Mouse (Mus musculus) forebrain, embryonic 15.5 days (tissue): ENCODE measurements around the gene Stxbp1. TPM values are rescaled to one million over a fixed set of nuclear protein-coding genes. Genes with fewer than 3 reads are reported as not detected.
"Not testable (repeated sequence)": the region's sequence is repeated elsewhere in the genome, so short reads cannot be mapped to it uniquely, and the experiment has no call there.

Experiments used
- ATAC-seq: fragments of 200-750 bp; cut with Nextera tagmentation; replicated peaks from 2 replicates; pipeline ENCODE4 v1.8.0; 2017; ENCODE audit warnings: mild to moderate bottlenecking, moderate TSS enrichment, moderate library complexity
- H3K27ac ChIP-seq: fragments of 300-500 bp; sonication (generic); replicated peaks from 2 replicates; pipeline ENCODE4 v1.5.1; 2015; ENCODE audit warnings: mild to moderate bottlenecking, inconsistent platforms
- H3K27me3 ChIP-seq: fragments of 300-500 bp; sonication (generic); 2 replicates; pipeline ENCODE4 v1.6.1; 2015; ENCODE audit warnings: inconsistent platforms
- H3K36me3 ChIP-seq: fragments of 300-500 bp; sonication (generic); 2 replicates; pipeline ENCODE4 v1.6.1; 2015; ENCODE audit warnings: mild to moderate bottlenecking, inconsistent platforms
- H3K4me1 ChIP-seq: fragments of 300-500 bp; sonication (generic); 2 replicates; pipeline ENCODE4 v1.6.1; 2015; ENCODE audit warnings: inconsistent platforms
- H3K4me2 ChIP-seq: fragments of 300-500 bp; sonication (generic); replicated peaks from 2 replicates; pipeline ENCODE4 v1.6.1; 2015; ENCODE audit warnings: mild to moderate bottlenecking, inconsistent platforms
- H3K4me3 ChIP-seq: fragments of 300-500 bp; sonication (generic); 2 replicates; pipeline ENCODE4 v1.5.1; 2015; ENCODE audit warnings: mild to moderate bottlenecking, inconsistent platforms
- H3K9ac ChIP-seq: fragments of 300-500 bp; sonication (generic); replicated peaks from 2 replicates; pipeline ENCODE4 v1.6.1; 2015; ENCODE audit warnings: mild to moderate bottlenecking, inconsistent platforms
- H3K9me3 ChIP-seq: fragments of 300-500 bp; sonication (generic); 2 replicates; pipeline ENCODE4 v1.6.1; 2016; ENCODE audit warnings: inconsistent platforms
- WGBS: fragments of 180-500 bp; shearing (Covaris S2); methylation state at CpG from one replicate; pipeline ENCODE4 v1.1.7; 2015; ENCODE audit warnings: mixed read lengths; 5-methylcytosine and 5-hydroxymethylcytosine counted together
- polyA plus RNA-seq: library from polyadenylated mRNA; unstranded; fragments of >200 nt; fragmentation: Nextera tagmentation; extraction: Ambion mirVana; gene quantifications from 2 replicates; pipeline ENCODE4 v1.2.1, GENCODE M21; 2015

Gene Stxbp1
- polyA plus RNA-seq, 1 experiment from 2014 or later: 197 TPM

DNA sequence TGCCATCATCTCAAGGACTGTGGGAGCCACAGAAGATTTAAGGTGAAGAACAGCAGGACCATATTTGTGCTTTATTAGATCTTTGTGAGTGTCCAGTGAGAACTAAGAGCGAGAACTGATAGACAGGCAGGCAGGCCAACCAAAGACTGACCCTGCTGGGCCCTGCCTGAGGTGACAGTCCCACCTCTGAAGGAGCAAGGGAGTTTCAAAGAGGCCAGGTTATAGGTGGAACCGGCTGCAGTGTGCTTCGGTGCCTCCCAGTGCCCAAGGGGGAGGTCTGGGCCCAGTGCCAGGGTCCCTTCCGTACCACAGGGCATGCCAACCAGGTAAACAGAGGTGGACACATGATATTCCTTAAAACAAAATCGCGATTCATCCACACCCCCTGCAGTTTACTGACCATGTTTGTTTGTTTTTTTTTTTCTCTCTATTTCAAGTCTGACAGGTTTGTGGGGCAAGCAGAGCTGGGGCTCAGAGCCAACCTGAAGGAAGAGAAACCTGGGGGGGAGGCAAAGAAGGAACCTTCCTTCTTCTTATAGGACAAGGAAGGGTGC, 22.8 kb upstream of the Stxbp1 start:
- peaks cover 9% of the 10 kb centered on the region for H3K4me1 ChIP-seq
- no peak overlapping the region for H3K27ac ChIP-seq
- 68% methylated on average over 6 of the region's 6 CpGs for WGBS
- no peak overlapping the region for H3K4me2 ChIP-seq
- H3K36me3 ChIP-seq: no peaks in the 10 kb centered on the region
- H3K4me3 ChIP-seq: no peak overlapping the region
- ATAC-seq: no peak
- no peak overlapping the region for H3K9ac ChIP-seq
- H3K9me3 ChIP-seq: no peaks in the 10 kb centered on the region
- no peaks in the 10 kb centered on the region for H3K27me3 ChIP-seq

- Histone ChIP-seq H3K27me3 (no peaks in the 10 kb centered on the region), H3K4me1 (no peaks in the 10 kb centered on the region), H3K4me3 (no peak overlapping the region), H3K4me2 (no peak overlapping the region), H3K9ac (no peak overlapping the region), H3K36me3 (no peaks in the 10 kb centered on the region), H3K27ac (no peak overlapping the region), H3K9me3 (no peaks in the 10 kb centered on the region)
- WGBS: 73% methylated on average over 4 of the region's 4 CpGs
- ATAC-seq: no peak
Measured at GRCm38 (mm10) chr2:32867354-32867753, 20.3 kb upstream of the Stxbp1 start.

- H3K4me1 ChIP-seq: no peaks in the 10 kb centered on the region
- H3K4me2 ChIP-seq: no peak overlapping the region
- H3K36me3 ChIP-seq: no peaks in the 10 kb centered on the region
- ATAC-seq: no peak
- no peak overlapping the region for H3K27ac ChIP-seq
- no peaks in the 10 kb centered on the region for H3K9me3 ChIP-seq
- no peaks in the 10 kb centered on the region for H3K27me3 ChIP-seq
- H3K4me3 ChIP-seq: no peak overlapping the region
- WGBS: 55% methylated on average over 2 of the region's 2 CpGs
- H3K9ac ChIP-seq: no peak overlapping the region
Measured at GRCm38 (mm10) chr2:32864755-32865154, 17.7 kb upstream of the Stxbp1 start.

DNA sequence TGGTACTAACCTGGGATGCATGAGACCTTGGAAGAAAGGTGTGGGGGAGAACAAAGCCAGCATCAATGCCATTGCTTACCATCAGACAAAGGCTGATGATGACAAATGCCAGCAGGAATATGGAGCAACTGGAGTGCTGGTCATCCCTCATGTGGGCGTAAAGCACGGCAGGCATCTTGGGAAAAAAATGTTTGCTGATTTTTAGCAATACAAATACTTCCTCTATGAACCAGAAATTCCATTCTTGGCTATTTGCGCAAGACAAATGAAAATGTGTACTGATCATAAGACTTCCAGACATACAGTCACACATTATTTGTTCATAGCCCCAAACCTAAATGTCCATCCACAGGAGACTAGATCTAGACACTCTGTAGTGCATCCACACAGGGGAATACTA, 16.3 kb upstream of the Stxbp1 start:
- Histone ChIP-seq H3K27me3 (no peaks in the 10 kb centered on the region), H3K9me3 (no peaks in the 10 kb centered on the region), H3K4me2 (no peak overlapping the region), H3K27ac (no peak overlapping the region), H3K4me1 (no peaks in the 10 kb centered on the region), H3K36me3 (no peaks in the 10 kb centered on the region), H3K4me3 (no peak overlapping the region), H3K9ac (no peak overlapping the region)
- ATAC-seq: no peak
- 92% methylated on average over 3 of the region's 3 CpGs for WGBS

DNA sequence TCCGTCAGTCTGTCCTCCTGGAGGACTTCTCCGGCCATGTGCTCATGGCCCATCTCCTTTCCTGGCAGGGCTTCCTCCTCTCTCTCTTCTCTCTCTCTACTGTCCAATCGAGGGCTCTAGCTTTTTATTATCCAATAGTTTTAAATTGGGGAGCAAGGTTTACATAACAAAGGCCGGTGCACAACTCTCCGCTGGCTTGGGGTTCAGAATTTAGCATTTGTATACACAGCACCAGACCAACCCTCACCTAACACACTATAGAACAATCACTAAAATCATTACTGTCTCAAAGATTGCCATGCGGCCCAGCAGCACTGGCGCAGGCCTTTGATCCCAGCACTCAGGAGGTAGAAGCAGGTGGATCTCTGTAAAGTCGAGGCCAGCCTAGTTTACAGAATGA, 13.8 kb upstream of the Stxbp1 start:
- H3K4me2 ChIP-seq: no peak overlapping the region
- no peaks in the 10 kb centered on the region for H3K4me1 ChIP-seq
- no peak for ATAC-seq
- no peak overlapping the region for H3K4me3 ChIP-seq
- H3K36me3 ChIP-seq: no peaks in the 10 kb centered on the region
- H3K9me3 ChIP-seq: no peaks in the 10 kb centered on the region
- no peaks in the 10 kb centered on the region for H3K27me3 ChIP-seq
- 83% methylated on average over 8 of the region's 8 CpGs for WGBS
- no peak overlapping the region for H3K27ac ChIP-seq
- no peak overlapping the region for H3K9ac ChIP-seq

DNA sequence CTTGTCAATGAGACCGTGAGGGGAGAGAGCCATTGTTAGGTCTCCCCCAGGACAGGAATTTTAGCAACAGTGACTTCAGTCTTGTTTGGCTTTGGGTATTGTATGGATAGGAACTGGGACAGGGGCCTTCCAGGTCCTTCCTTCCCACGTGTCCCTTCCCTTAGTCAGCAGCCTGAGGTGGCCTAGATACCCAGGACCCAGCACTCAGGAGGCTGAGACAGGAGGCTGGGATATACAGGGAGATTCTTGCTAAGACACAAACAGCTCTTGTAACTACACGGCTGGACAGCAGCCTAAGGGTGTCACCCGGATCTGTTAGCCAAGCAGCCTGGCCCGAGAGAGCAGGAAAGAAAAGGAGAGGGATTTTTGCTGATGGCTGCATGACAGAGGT, 12.6 kb upstream of the Stxbp1 start:
- Histone ChIP-seq H3K36me3 (no peaks in the 10 kb centered on the region), H3K4me1 (no peaks in the 10 kb centered on the region), H3K4me3 (no peak overlapping the region), H3K27me3 (no peaks in the 10 kb centered on the region), H3K9me3 (no peaks in the 10 kb centered on the region), H3K27ac (no peak overlapping the region), H3K9ac (no peak overlapping the region), H3K4me2 (no peak overlapping the region)
- 76% methylated on average over 5 of the region's 5 CpGs for WGBS
- ATAC-seq: no peak

DNA sequence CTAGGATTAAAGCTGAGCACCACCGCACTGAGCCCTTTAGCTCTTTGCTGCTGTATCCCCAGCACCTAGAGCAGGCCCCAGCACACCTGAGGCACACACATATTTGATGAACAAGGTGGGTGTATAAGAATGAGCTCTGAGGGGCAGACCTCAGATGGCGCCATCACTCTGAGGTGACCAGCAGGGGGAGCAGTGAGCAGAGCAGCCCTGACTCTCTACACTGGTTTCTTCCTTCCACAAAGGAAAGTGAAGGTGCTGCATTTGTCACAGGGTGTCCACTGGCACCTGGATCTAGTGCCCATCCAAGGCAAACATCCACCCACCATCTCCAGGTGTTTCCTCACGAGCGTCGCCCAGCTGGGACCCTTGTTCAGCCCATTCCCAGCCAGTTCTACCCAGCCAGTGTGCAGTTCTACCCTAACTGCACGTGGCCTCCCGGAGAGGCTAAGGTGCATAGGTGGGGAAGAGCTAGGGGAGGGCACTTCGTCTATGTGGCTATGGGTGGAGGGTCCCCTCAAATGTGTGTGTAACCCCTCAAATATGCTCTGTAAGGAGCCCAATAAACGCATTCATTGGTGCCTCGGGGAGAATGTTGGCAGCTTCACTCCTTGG, 12.1 kb upstream of the Stxbp1 start:
- WGBS: 47% methylated on average over 10 of the region's 10 CpGs
- Histone ChIP-seq H3K4me1 (no peaks in the 10 kb centered on the region), H3K27ac (no peak overlapping the region), H3K4me3 (no peak overlapping the region), H3K9ac (no peak overlapping the region), H3K9me3 (no peaks in the 10 kb centered on the region), H3K27me3 (no peaks in the 10 kb centered on the region), H3K36me3 (no peaks in the 10 kb centered on the region), H3K4me2 (no peak overlapping the region)
- peak; percentile 38 for ATAC-seq

DNA sequence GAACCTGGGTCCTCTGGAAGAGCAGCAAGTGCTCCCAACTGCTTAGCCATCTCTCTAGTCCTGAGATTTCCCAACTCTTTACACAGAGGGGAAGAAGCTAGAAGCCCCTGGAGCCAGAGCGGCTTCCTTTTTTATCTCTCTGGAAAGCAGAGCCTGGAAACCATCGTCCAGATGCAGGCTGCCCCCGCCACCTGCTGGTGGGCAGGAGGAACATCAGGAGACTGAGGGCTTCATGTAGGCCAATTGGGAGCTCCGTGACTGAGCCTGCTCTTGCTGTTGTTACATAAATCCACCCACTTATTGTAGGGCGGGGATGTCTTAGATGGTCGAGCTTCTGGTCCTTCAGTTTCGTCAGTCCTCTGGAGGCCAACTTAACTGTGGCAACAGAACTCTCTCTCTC, 10.5 kb upstream of the Stxbp1 start:
- no peaks in the 10 kb centered on the region for H3K36me3 ChIP-seq
- peak; percentile 51 for ATAC-seq
- H3K9me3 ChIP-seq: no peaks in the 10 kb centered on the region
- H3K4me1 ChIP-seq: no peaks in the 10 kb centered on the region
- WGBS: 3% methylated on average over 7 of the region's 7 CpGs
- H3K9ac ChIP-seq: no peak overlapping the region
- no peak overlapping the region for H3K27ac ChIP-seq
- H3K4me2 ChIP-seq: no peak overlapping the region
- H3K4me3 ChIP-seq: no peak overlapping the region
- no peaks in the 10 kb centered on the region for H3K27me3 ChIP-seq

GRCm38 (mm10) chr2:32855790-32856465, 8.9 kb upstream of the Stxbp1 start:
- Histone ChIP-seq H3K9ac (no peak overlapping the region), H3K4me2 (no peak overlapping the region), H3K9me3 (no peaks in the 10 kb centered on the region), H3K27ac (no peak overlapping the region), H3K36me3 (no peaks in the 10 kb centered on the region), H3K27me3 (0 out of 2 replicates have a peak, but pooled peaks cover 2% of the 10 kb centered on the region), H3K4me3 (no peak overlapping the region), H3K4me1 (peaks cover 6% of the 10 kb centered on the region)
- ATAC-seq: no peak
- 55% methylated on average over 5 of the region's 5 CpGs for WGBS

DNA sequence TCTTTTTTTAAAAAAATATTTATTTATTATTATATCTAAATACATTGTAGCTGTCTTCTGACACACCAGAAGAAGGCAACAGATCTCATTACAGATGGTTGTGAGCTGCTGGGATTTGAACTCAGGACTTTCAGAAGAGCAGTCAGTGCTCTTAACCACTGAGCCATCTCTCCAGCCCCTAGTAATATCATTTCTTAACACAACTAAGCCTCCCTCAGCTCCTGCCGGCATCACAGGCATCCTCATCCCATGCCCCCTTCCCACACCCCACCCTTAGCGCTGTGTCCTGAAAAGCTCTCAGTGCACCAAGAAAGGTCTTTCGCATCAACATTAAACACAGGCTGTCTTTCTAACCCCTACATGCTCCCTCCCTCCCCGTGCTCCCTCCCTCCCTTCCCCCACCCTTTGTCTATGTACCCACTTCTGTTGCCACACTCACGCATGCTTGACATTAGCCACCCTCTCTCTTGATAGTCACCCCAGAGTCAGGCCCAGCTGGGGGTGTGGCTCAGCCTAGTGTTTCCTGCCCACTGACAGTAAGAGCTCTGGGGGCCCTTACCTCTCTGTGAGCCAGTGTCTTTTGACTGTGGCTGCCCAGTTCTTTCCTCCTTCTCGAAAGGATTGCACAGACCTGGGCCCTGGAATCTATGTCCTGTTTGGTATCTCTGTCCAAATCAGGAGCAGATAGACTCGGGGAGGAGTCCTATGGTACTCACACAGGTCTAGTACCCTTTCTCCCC, 8.2 kb upstream of the Stxbp1 start:
- Histone ChIP-seq H3K9ac (no peak overlapping the region), H3K4me3 (no peak overlapping the region), H3K4me2 (no peak overlapping the region), H3K36me3 (no peaks in the 10 kb centered on the region), H3K9me3 (no peaks in the 10 kb centered on the region), H3K27me3 (0 out of 2 replicates have a peak, but pooled peaks cover 2% of the 10 kb centered on the region), H3K4me1 (peaks cover 6% of the 10 kb centered on the region), H3K27ac (no peak overlapping the region)
- WGBS: 70% methylated on average over 7 of the region's 7 CpGs
- no peak for ATAC-seq

DNA sequence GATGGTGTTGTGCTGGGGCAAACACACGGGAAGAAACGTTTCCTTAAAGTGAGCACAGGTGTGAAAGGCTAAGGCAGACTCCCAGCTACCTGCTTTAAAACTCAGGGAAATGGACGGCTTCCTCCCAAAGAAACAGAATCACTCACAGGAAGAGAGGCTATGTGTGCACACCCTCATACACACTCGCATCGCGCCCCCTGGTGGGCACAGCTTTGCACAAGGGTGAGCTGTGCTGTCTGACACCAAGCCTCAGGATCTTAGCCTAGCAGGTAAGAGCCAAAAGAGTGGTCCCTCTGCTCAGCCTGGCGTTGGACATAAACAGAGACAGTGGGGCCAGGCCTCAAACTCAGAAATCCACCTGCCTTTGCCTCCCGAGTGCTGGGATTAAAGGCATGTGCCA, 7.2 kb upstream of the Stxbp1 start:
- no peak overlapping the region for H3K4me2 ChIP-seq
- H3K27me3 ChIP-seq: 0 out of 2 replicates have a peak, but pooled peaks cover 2% of the 10 kb centered on the region
- H3K9me3 ChIP-seq: no peaks in the 10 kb centered on the region
- no peak overlapping the region for H3K27ac ChIP-seq
- peak; percentile 72 for ATAC-seq
- H3K4me3 ChIP-seq: no peak overlapping the region
- no peaks in the 10 kb centered on the region for H3K36me3 ChIP-seq
- no peak overlapping the region for H3K9ac ChIP-seq
- peaks cover 6% of the 10 kb centered on the region for H3K4me1 ChIP-seq
- 3% methylated on average over 8 of the region's 8 CpGs for WGBS

GRCm38 (mm10) chr2:32853716-32854115, 6.7 kb upstream of the Stxbp1 start:
- not testable (repeated sequence) for H3K4me1 ChIP-seq, H3K4me2 ChIP-seq, H3K27me3 ChIP-seq, H3K27ac ChIP-seq, H3K36me3 ChIP-seq, H3K4me3 ChIP-seq, H3K9ac ChIP-seq, ATAC-seq, H3K9me3 ChIP-seq
- WGBS: 67% methylated on average over 4 of the region's 4 CpGs
